Mouse (Mus musculus) CD4-positive, CD25-positive, alpha-beta regulatory T cell, adult 4 months (primary cell): ENCODE results near the gene Tgfb1. TPM values are rescaled to one million over a fixed set of nuclear protein-coding genes. Genes with fewer than 3 reads are reported as not detected.
"Not testable (repeated sequence)": the region's sequence is repeated elsewhere in the genome, so short reads cannot be mapped to it uniquely, and the experiment has no call there.

Experiments used
- ATAC-seq: one replicate; pipeline ENCODE4 v1.8.0; 2017
- polyA plus RNA-seq, 2 experiments: library from polyadenylated mRNA; unstranded; fragments of 100-300 nt; shearing (Covaris generic); gene quantifications; one replicate each; pipeline ENCODE4 v1.2.1; 2017

Gene Tgfb1
- polyA plus RNA-seq, 2 experiments from 2014 or later, result 6.9 to 9.7 TPM

DNA sequence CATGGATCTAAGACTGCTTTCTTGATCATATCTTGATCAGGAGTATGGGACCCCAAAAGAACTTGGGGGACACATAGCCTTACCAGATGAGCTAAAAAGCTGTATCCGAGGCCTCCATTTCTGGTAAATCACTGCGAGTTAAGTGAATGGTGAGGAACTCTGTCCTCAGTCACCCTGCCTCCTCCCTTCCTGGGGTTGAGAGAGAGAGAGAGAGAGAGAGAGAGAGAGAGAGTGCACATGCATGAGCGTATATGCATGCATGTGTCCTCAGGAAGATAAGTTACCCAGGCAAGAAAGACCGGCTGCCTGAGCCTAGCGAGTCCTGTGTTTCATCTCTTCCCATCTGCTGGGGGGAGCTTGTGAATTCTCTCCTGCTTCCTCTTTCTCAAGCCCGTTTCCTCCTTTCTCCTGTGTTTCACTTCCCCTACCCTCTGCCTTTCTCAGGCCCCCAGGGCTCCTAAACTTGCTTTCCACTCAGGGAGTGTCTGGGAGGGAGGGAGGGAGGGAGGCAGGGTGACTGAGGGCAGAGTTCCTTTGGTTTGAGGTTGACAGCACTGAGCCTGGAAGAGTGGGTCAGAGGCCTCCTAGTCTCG, 19.9 kb downstream of the Tgfb1 start:
- no peak for ATAC-seq

- ATAC-seq, result peak; percentile 56
Measured at GRCm38 (mm10) chr7:25707581-25708292, 20.9 kb downstream of the Tgfb1 start.

- ATAC-seq, result no peak
Measured at GRCm38 (mm10) chr7:25709961-25710360, 23.2 kb downstream of the Tgfb1 start.

- ATAC-seq, result peak; percentile 34
Measured at GRCm38 (mm10) chr7:25710519-25711130, 23.8 kb downstream of the Tgfb1 start.

DNA sequence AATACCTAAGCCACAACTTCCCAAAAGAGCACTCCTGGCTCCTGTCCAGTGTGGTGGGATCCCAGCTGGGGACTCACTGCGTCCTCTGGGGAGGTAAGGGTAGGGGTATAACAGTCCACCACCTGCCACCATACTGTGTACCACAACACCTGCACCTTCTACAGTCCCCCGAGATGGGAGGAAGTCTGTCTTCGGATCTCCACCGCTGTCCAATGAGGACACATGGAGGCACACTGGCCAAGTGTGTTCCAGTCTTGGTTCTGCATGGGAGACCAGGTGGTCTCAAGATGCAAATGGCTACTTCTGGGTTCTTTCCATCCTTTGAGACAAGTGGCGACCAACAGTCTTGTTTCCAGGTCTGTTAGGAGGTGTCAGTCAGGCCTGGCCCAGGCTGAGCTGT, 24.4 kb downstream of the Tgfb1 start:
- ATAC-seq, result no peak

DNA sequence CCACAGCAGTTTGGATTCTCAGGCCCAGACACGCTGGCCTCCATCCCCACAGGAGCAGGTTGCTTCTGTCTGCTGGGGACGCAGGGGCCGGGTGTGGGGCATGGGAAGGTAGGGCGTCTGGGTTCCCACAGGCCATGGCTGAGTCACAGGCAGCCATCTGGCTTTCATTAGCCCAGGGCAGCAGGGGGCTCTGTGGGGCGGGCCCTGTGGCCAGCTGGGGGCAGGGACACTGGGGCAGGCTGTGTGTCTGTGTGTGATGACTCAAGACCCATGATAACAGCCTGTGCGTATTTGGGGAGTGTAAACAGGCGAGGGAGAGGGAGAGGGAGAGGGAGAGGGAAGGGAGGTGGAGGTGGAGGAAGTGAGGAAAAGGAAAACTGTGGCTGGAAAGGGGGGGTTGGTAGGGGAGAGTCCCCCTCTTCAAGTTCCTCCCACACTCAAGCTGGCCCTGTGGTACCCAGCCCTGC, 25.0 kb downstream of the Tgfb1 start:
- no peak for ATAC-seq

- ATAC-seq, result no peak
Measured at GRCm38 (mm10) chr7:25712801-25713200, 26.0 kb downstream of the Tgfb1 start.

DNA sequence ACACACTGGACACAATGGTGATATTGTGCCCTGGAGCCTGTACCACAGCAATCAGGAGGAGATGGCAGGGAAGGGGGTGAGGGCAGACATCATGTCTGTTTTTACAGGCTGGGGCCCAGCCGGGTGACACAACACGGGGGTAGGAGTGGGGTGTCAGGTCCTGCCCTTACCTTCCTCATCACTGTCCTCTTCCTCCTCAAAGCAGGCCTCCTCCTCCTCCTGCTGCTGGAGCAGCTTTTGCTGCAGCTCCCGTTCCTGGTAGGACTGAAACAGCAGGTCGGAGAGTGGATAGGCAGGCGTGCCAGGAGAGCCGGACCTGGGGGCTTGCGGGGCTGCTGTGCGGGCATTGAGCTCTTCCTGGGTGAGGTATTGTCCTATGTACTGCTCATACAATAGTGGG, 27.8 kb downstream of the Tgfb1 start:
- no peak for ATAC-seq

- no peak for ATAC-seq
Measured at GRCm38 (mm10) chr7:25715731-25716271, 29.0 kb downstream of the Tgfb1 start.

GRCm38 (mm10) chr7:25717478-25717877, 30.7 kb downstream of the Tgfb1 start:
- ATAC-seq, result no peak

- ATAC-seq, result peak; percentile 94
Measured at GRCm38 (mm10) chr7:25718788-25719417, 32.1 kb downstream of the Tgfb1 start, which contains the start of gene Ccdc97. Gene Ccdc97 (minus strand): TSS chr7:25719088.

DNA sequence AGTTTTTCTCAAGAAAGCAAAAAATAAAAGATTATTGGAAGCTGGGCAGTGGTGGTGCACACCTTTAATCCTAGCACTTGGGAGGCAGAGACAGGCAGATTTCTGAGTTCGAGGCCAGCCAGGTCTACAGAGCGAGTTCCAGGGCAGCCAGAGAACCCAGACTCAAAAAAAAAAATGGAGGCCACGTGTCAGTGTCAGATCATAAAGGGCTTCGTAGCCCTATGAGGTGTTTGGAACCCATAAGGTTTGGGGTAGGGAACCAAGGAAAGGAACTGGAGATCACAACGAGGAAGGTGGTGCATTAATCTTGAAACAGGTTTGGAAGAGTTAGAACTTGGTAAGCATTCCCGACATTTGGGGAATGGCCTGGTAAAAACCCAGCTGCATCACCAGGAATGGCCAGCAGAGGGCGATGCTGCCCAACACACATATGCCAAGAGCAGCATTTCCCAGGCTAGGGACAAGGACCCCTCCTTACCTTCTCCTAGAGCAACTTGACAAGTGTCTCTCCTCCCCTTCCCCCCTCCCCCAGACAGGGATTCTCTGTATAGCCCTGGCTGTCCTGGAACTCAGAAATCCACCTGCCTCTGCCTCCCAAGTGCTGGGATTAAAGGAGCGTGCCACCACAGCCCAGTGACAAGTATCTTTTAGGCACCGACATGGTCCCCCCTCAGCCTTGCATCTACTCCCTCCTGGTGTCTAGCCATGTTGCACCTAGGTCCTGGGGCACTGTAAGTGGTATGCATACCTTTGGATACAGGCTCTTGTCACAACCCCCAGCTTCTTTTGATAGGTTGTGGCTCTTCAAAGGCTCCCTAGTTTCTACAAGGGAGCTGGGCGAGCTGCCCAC, 33.2 kb downstream of the Tgfb1 start:
- no peak for ATAC-seq

GRCm38 (mm10) chr7:25720760-25721159, 34.0 kb downstream of the Tgfb1 start:
- no peak for ATAC-seq

- ATAC-seq, result not testable (repeated sequence)
Measured at GRCm38 (mm10) chr7:25721776-25722175, 35.0 kb downstream of the Tgfb1 start.

- no peak for ATAC-seq
Measured at GRCm38 (mm10) chr7:25725886-25726285, 39.1 kb downstream of the Tgfb1 start.

DNA sequence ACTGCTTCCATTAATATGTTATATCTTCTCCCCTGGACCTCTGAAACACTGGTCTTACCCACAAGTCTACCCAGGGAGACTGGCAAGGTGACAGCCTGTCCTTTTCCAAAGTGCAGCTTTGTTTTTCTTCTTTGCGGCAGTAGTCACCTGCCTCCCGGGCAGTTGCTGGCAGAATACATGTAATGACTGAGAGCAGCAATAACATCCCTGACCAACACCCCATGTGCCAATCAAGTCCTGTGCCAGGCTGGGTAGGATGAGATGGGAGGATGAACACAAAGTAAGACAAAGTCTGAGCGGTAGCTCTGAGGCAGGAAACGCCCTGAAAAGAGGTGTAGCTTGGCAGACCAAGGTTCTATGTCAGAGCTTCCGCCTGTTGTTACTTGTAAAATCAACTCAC, 41.0 kb downstream of the Tgfb1 start:
- ATAC-seq, result no peak

DNA sequence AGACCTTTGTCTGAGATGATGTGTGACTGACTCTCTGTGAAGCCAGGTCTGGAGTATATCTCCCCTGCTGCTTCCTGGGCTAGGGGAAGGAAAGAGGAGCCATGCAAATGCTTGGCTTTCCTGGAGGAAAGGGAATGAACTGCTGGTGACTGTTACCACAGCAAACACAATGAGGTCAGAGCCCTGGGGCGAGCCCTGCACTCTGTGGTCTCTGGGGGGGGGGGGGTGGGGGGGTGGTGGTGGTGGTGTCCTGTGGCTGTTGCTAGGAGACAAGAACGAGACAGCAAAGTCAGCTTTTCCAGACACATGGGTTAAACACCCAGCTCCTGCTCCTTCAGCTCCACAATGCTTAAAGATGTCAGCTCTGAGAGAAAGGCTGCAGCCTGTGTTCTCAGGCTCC, 42.6 kb downstream of the Tgfb1 start:
- no peak for ATAC-seq

DNA sequence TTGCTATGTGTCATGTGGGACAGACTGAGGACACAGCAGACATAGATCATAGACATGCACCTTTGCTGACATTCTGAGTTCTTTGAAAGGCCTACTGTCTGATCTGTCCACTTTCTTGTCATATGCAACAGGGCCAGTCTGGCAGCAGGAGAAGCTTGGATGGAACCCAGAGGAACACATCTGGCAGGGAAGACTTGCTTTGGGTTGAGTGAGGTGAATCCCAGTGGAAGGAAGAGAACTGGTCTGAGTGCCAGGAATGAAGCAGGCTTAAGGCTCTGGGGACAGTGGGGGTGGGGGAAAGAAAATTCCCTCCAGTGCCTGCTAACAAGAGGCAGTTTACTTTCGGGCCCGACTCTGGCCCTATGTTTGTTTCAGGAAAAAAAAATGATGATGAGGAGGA, 43.1 kb downstream of the Tgfb1 start:
- ATAC-seq, result no peak

DNA sequence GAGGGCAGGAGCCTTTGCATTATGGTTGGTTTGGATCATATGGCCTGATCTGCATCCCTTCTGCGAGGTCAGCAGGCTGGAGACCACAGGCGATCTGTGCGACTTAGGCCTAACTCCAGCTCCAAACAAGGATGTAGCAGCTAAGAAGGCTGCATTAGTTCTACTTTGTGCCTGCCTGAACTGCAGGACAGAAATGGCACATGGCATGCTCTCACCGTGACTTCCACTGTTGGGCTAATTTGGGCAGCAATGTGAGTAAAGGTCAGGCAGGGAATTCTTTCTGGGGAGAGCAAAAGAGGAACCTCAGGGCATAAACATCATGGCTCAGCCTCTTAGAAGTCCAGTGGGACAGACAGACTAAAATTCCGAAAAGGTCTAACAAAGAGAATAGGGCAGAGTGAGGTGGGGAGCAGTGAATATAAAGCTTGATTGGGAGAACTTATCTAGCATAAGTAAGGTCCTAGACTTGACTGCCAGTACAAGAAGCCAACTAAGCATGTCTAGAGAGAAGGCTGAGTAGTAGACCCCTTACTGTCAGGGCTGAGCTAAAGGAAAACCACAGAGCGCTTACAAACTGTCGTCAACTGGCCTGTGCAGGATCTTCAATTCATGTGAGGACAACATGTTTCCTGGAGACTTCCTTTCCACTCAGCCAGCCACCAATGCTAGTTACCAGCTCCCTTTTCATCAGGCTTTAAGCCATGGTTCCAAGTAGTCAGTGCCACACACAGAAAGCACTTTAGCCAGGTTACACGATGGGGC, 44.7 kb downstream of the Tgfb1 start:
- ATAC-seq, result no peak

GRCm38 (mm10) chr7:25734991-25735390, 48.2 kb downstream of the Tgfb1 start:
- ATAC-seq, result no peak

GRCm38 (mm10) chr7:25736920-25737319, 50.1 kb downstream of the Tgfb1 start:
- no peak for ATAC-seq
